Mouse (Mus musculus): ENCODE data around the gene Macrod2.

Macrod2 gene

GRCm38 (mm10) chr2:141736685-141737456 is 1341.8 kb downstream of the Macrod2 start:
- no peak for DNase-seq

GRCm38 (mm10) chr2:141738702-141739101 is 1343.6 kb downstream of the Macrod2 start:
- no peak for DNase-seq

DNA sequence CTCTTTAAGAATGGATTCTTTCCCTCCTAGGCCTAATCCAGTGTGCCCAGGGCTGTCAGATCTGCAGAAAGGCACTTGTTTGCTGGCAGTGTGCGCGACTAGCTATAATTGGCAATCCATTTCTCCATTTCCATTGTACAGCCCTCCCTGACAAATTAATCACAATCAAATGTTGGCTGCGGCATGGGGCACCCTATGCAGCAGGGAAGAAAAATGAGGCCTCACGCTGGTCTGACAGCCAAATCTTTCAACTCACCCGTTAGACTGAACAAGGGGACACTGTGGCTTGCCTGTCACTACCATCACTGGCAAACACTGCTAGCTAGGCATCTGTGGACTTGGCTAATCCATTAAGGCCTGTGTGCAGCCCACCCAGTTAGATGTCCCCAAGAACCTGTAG is 1345.2 kb downstream of the Macrod2 start:
- no peak for DNase-seq

- no peak for DNase-seq
These were observed 1405.1 kb downstream of the Macrod2 start for GRCm38 (mm10) chr2:141800236-141800635.

DNA sequence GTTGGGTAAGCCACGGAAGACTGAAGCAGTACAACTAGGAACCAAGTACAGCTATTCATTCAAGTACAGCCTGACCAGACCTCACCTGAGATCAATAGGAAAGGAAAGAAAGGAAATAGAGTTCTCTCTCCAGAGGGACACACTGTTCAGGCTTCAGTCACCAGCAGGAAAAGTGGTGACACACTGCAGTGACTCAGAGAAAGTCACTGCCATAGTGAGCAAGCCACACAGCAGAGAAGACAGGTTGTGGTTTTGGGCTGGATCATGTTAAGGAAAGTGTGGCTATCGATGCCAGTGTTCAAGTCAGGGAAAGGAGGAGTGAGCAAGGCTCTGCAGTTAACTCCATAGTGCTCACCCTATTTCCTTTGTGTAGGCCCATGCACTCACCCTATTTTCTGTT is 1405.8 kb downstream of the Macrod2 start:
- no peak for DNase-seq

DNA sequence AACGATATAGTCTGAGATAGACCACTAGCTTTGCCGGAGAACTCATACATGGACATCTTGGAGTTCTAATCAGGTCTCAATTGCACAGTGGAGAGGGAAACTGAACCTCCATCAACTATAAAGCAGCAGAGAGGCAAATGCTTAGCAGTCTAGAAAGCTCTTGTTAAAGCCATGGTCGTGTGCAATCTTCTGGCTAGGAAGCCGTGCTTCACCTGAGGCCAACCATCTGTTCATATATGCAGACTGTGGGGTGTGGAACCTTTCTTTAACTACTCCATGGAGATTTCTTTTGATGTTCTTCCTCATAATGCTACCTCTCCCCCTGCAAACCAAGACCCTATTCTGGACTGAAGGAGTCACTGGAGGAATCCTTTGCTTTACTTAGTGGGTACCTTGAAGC is 1421.2 kb downstream of the Macrod2 start:
- DNase-seq: no peak

DNA sequence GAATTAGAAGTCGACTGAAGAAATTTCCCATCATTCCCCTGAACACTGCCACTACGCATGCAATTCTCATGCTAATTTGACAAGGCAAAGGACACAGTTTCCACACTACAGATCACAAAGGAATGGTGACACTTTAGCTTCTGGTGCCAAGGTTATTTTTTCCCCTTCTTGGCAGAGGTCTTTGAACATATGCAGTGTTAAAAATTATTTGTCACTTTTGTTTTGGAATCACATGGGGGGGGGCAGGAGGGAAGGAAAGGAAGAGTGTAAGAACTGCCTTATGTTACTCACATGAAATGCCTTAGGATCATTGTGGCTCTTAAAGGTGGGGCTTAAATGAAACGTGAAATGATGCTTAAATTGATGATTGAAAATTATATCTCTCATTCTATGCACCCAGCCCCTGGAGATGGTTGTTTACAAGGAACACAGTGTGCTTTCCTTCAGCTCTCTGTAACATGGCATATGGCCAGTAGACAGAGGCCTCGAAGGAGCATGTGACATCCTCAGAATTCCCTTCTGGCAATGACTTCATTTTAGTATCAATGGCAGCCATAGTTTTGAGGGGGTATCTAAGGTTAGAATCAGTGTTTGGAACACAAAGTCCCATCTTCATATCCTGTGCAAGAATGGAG is 1422.6 kb downstream of the Macrod2 start:
- no peak for DNase-seq

DNA sequence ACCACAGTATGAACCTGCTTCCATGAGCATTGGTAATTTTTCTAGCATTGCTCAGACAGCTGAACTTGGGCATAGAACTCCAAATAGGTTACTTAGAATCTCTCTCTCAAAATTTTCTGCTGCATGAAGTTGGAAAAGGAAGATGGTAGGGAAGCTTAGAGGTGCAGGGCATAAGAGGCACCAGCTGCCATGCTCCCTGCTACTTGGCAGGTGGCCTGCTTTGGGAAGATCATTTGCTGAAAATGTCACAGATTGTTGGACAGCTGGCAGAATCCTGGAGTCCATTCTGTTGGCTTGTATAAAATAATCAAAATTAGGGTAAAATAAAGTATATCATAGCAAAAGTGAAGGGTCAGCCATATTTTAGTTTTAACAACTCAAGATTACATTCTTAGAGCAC is 1425.7 kb downstream of the Macrod2 start:
- DNase-seq: no peak

DNA sequence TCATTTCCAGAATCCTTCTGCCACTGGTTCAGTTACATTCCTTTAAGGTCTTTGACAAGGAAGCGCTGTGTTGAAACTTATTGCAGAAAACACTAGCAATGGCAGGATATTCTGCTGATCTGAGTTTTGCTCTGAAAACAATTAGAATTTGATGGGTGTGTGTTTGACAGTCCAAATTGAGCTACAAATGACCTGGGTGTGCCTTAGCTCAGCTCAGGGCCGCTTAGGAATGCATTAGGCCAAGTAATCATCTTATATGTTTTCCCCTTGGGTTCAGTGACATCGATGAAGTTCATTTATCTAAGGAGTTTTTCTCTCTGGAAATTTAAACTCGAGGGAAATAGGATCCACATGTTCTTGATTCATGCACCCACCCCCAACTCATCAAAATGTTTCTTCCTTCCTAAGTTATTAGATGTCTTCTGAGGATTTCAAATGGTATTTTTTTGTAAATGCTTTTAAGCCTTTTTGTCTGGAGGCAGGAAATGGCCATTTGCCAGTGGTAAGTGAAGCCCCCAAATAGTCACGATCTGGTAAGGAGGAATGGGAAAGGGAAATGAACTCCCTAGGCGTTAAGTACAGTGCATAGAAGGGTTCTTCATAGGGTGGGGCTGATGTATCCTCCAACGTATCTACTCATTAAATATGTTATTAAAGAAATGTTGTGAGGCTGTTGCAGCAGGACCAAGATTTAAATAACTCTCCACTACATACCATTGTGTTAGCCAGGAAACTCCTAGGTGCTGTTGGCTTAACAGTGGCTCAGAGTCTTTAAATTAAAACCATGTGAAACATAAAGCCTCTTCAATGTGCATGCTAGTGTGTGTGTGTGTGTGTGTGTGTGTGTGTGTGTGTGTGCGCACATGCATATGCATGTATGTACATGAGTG is 1430.7 kb downstream of the Macrod2 start:
- DNase-seq: no peak

DNA sequence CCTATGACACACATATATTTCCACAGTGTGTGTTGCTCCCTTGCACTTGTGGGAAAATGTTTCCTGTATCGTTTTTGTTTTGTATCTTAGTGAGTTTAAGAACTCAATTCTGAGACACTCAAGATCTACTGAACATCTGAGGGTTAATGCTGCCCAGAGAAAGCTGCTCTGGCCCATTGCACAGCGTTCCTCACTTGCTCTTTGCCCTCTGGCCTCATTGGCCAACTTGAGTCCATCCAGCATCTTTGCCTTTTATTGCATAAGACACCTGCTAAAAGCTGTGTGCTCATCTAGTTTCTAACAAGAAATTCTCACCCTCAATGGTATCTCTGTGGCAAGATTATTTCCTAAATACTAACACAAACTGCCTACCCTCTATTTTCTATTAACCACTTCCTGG is 1435.4 kb downstream of the Macrod2 start:
- DNase-seq: no peak

DNA sequence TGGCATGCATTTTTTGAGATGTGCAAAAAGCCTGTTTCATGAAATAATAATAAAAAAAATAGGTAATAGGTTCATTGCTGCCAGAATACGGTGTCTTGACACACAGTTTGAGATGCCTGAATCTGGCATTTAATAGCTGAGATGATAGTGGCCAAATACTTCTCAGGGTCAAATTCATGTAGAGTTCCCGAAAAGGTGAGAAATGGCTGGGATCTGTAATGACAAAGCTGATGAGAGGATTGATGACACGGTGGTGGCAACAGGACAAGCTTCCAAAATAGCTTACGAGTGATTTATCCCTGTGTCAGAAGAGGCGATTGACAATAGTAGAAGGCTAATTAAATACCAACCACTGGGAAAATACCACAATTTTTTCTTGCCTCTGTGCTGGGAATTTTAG is 1436.4 kb downstream of the Macrod2 start:
- no peak for DNase-seq

DNA sequence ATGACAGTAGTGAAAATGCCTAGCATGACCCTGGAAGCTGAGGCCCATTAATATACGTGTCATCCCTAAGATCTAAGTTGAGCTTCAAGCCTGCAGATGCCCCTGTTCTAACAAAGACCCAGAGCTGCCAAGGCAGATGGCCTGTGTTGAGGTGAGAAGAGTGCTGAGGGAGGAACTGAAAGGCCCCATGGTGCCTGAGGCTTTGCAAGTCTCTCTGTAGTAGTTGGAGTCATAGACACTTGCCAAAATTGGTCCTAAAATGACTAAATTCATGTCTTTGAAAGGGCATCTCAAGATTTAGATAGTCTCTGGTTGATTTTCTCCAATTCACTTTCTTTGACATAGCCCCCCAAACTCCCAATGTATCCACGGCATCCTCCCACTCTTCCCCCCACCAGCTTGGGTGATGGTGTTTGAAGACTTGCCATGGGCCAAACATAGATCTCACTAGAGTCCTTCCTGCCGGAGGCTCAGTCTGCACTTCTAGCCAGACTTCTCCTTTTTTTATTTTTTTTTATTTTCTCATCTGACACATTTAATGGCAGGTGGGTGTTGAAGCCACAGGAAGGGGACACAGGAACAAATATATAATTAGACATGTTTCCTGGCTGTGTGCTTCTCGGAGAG is 1439.2 kb downstream of the Macrod2 start:
- DNase-seq: no peak

- DNase-seq: no peak
These were observed 1449.5 kb downstream of the Macrod2 start for GRCm38 (mm10) chr2:141844408-141845175.

DNA sequence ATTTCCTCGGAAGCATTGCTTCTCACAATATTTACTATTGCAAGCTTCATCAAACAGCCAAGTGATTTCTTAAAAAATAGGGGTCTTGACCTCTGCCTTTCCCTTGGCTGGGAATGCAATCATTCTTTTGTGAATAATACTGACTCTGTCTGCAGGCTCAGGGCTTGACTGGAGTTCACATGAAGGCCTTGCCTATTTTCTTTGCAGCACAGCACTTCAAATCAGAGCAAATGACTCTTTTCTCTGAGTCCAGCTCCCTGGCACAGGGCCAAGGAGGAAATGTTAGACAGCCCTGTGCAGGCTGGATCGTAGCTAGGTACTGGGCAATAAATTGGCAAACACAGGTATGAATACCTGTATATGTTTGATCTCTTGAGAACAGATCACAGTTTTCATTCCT is 1464.1 kb downstream of the Macrod2 start:
- DNase-seq: no peak

DNA sequence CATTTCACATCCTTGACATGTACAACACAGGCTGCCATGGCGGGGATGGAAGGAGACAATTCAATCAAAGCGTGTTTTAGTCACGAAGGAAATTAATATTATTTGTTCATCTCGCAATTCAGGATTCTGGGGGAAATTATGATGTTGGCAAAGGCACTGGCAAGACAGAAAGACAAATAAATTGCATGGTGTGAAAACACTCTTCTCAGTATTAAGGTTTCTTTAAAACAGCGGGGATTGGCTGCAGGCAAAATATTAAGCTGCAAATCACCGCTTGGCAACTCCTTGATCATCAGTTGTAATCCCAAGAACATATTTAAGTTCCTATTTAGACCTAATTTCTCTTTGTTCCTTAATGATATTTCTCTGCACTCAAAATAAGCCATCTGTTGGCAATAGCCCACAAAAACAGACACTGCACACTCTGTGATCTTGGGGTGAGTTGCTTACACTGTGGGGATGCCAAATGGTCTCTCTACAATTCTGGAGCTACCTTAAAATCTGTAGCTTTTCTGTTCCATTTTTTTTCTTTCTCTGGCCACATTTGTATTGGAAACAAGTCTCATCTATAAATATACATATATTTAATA is 1466.7 kb downstream of the Macrod2 start:
- DNase-seq: no peak

DNA sequence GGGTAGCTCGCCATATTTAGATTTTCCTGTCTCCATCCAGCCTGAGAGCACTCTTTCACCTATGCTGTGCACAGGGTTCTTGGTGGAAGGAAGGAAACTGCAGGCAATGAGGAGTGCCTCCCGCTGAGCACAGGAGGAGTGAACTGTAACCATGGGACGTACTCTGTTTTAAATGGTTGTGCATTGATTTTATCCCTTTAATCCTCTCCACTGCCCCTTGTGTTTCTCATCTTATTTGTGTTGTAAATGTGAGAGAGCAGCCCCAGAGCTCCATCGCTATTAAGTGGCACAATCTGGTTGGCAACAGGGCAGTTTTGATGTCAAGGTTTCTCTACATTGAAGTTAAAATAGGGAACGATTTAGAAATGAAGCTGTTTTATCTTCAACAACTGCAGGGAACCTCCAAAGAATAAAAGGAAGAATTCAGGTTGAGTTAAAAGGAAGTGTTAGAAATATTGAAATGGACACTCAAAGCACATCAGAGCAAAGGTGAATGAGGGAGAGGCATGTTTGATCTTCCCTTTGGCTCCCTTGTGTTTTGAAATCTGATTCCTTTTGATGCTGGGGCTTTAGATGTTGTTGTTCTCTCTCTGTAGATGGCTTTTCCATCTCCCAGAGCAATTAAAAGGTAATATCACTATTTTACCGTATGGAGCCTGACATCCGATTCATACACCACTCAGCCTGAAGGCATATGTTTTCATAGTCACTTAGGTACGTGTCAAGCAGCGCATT is 1467.6 kb downstream of the Macrod2 start:
- DNase-seq: no peak

DNA sequence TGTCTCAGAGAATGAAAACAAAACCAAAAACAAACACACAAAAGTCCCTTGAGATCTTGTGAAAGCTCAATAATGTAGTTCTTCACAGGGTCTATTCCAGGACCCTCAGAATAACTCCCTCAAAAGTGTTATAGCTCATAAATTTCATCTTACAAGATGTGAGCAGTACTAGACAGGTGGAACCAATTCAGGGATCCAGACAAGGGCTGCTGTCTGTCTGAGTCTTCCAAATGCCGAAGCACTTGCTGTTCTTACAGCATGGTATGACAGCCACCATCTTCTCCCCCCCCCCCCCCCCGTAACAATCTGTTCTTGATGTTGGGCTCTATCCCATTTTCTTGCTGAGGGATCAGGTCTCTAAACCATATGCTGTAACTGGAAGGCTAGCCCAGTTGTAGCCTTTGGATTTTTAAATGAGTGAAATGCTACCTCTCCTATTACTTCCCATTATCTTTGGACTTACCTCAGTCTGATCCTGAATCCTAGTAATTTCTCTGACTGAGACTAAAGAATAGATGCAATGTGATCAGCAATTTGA is 1468.6 kb downstream of the Macrod2 start:
- no peak for DNase-seq

- no peak for DNase-seq
These were observed 1475.8 kb downstream of the Macrod2 start for GRCm38 (mm10) chr2:141870930-141871329.

DNA sequence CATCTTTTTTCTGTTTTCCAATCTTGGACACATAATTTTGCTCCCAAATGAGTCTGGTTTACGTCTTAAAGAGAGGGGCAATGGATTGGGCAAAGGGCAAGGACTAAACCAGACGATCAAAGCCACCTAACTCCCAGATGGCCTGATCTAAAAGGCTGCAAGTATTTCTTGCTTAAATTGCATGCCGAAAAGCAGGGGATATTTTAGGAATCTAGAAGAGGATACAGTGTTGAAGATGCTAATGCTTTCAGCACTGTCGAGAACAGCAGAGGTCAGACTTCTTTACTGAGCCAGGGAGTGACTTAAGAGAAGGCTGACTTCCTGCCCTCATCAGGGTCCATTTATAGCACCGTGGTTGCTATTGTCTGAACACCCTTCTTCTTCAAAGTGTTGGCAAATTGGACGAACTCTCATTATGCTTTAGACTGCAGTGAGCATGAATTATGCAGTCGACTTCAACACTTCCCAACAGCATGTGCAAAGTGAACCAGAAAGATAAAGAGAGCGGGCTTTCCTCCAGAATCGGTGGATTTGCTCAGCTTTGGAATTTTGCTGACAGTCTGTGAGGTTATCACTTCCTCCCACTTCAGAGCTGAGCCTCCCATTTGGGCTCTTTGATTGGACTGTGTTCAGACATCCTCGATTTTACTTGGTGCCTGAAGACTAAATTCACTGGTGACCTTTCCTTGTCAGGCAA is 1481.2 kb downstream of the Macrod2 start:
- DNase-seq: no peak

GRCm38 (mm10) chr2:141876958-141877357 is 1481.8 kb downstream of the Macrod2 start:
- no peak for DNase-seq
